Mouse (Mus musculus) erythroblast, adult 5-6 weeks (primary cell): ENCODE results near the gene Psmb10. TPM values are rescaled to one million over a fixed set of nuclear protein-coding genes. Genes with fewer than 3 reads are reported as not detected.

ENCODE experiments used
- ATAC-seq: replicated peaks from 2 replicates; pipeline ENCODE4 v1.8.0; 2016; ENCODE audit warnings: moderate number of reproducible peaks, mild to moderate bottlenecking, moderate TSS enrichment, inconsistent platforms; ENCODE audit not compliant: poor library complexity, low FRiP score, severe bottlenecking
- total RNA-seq, 2 experiments: library from RNA; stranded (forward) in 1 of 2; stranded (reverse) in 1 of 2; fragments of 150-400 nt in 1 of 2; fragments of 200-764, 138-1000 nt in 1 of 2; gene quantifications; 2 replicates each; pipeline versions ENCODE4 v1.2.3 to v1.2.4; 2015 to 2017; ENCODE audit warnings: low replicate concordance in 2 of 2

Psmb10 gene
- total RNA-seq, 2 experiments from 2014 or later, result 7.2 to 22.9 TPM

GRCm38 (mm10) chr8:105942542-105942941, 4.3 kb upstream of the Psmb10 start:
- no peak for ATAC-seq

- no peak for ATAC-seq
These were observed 3.8 kb upstream of the Psmb10 start for GRCm38 (mm10) chr8:105942026-105942425.

- ATAC-seq, result peak; percentile 48
These were observed 543 bp downstream of the Psmb10 start for GRCm38 (mm10) chr8:105937496-105938305.

GRCm38 (mm10) chr8:105936866-105937475, 1.3 kb downstream of the Psmb10 start:
- ATAC-seq, result peak; percentile 92

- ATAC-seq, result no peak
These were observed 2.2 kb downstream of the Psmb10 start for GRCm38 (mm10) chr8:105935863-105936603.

- ATAC-seq, result no peak
These were observed 3.1 kb downstream of the Psmb10 start for GRCm38 (mm10) chr8:105935105-105935504.

GRCm38 (mm10) chr8:105933762-105934161, 4.5 kb downstream of the Psmb10 start, which contains the start of gene Ctrl:
TSS of gene Ctrl (minus strand) at chr8:105933862.
- no peak for ATAC-seq

- no peak for ATAC-seq
These were observed 5.7 kb downstream of the Psmb10 start for GRCm38 (mm10) chr8:105932525-105932924.

GRCm38 (mm10) chr8:105931271-105931670, 7.0 kb downstream of the Psmb10 start:
- no peak for ATAC-seq

- ATAC-seq, result peak; percentile 78
These were observed 7.6 kb downstream of the Psmb10 start for GRCm38 (mm10) chr8:105930602-105931001.

GRCm38 (mm10) chr8:105925123-105925522, 13.1 kb downstream of the Psmb10 start:
- ATAC-seq, result no peak

GRCm38 (mm10) chr8:105919390-105919789, 18.9 kb downstream of the Psmb10 start:
- no peak for ATAC-seq

- ATAC-seq, result peak; percentile 62
These were observed 37.2 kb downstream of the Psmb10 start for GRCm38 (mm10) chr8:105900941-105901616.

- peak; percentile 93 for ATAC-seq
These were observed 37.9 kb downstream of the Psmb10 start, which contains the start of gene Pskh1 for GRCm38 (mm10) chr8:105900180-105900940. TSS of gene Pskh1 (plus strand) at chr8:105900441.

- ATAC-seq, result no peak
These were observed 40.3 kb downstream of the Psmb10 start for GRCm38 (mm10) chr8:105897801-105898480.

GRCm38 (mm10) chr8:105893339-105893738, 44.9 kb downstream of the Psmb10 start, which contains the start of gene Nrn1l:
TSS of gene Nrn1l (plus strand) at chr8:105893567.
- peak; percentile 43; the same call in 1 of the 2 replicates for ATAC-seq

- no peak; the same call in 1 of the 2 replicates for ATAC-seq
These were observed 45.8 kb downstream of the Psmb10 start for GRCm38 (mm10) chr8:105892432-105892831.

- ATAC-seq, result no peak
These were observed 47.4 kb downstream of the Psmb10 start for GRCm38 (mm10) chr8:105890870-105891269.
